Mouse (Mus musculus): ENCODE measurements around the gene Bzw1.

GRCm38 (mm10) chr1:58416048-58416447, 23.4 kb downstream of the Bzw1 start:
- TF ChIP-seq POLR2A (IDR thresholded peaks at IDR 0.05; ENCODE audit: borderline replicate concordance, control insufficient read depth, low read depth, low read length): no peak
- no peak for TF ChIP-seq CTCF (IDR thresholded peaks at IDR 0.05; ENCODE audit: control insufficient read depth, insufficient read depth, low read length)

Data from bone marrow, adult 2 months (tissue).